Mouse (Mus musculus) CH12.LX (cell line): ENCODE measurements at regions not wholly inside any gene's neighbourhood (a gene's known extent, or its start where the extent isn't known, plus 50 kb on each side); places are given as distances from the start of the nearest gene placed in this dataset.

Source experiments
- CTCF ChIP-seq, 2 experiments: IDR thresholded peaks in 1 of 2; conservative IDR thresholded peaks in 1 of 2; 2 replicates each; pipeline ENCODE4 v1.5.1; 2011 to 2012; ENCODE audit warnings: low read depth in 2 of 2, low read length in 2 of 2, improper control_type of control experiment in 1 of 2, inconsistent platforms in 1 of 2, mild to moderate bottlenecking in 1 of 2, moderate library complexity in 1 of 2
- ETS1 ChIP-seq: conservative IDR thresholded peaks from 2 replicates; pipeline ENCODE4 v1.6.1; 2012; ENCODE audit warnings: low read depth, mild to moderate bottlenecking, inconsistent platforms, low read length, improper control_type of control experiment, moderate library complexity
- KAT2A ChIP-seq: IDR thresholded peaks from 2 replicates; pipeline ENCODE4 v1.6.1; 2012; ENCODE audit warnings: low read length, improper control_type of control experiment, inconsistent platforms; ENCODE audit not compliant: insufficient replicate concordance
- MAFK ChIP-seq: IDR thresholded peaks from 2 replicates; pipeline ENCODE4 v1.6.1; 2011; ENCODE audit warnings: low read length, improper control_type of control experiment; ENCODE audit not compliant: insufficient replicate concordance
- ZKSCAN1 ChIP-seq: IDR thresholded peaks from 2 replicates; pipeline ENCODE4 v1.6.1; 2012; ENCODE audit warnings: low read depth, inconsistent platforms, low read length, improper control_type of control experiment, borderline replicate concordance

GRCm38 (mm10) chr9:34416153-34416552, 69.5 kb upstream of the Kirrel3 start:
- no peak for TF ChIP-seq ETS1
- TF ChIP-seq CTCF (conservative IDR thresholded peaks at IDR 0.05 in 1 of 2, IDR thresholded peaks at IDR 0.05 in 1 of 2; ENCODE audit: low read depth in 2 of 2, low read length in 2 of 2): no peak
- TF ChIP-seq MAFK: no peak
- no peak for TF ChIP-seq ZKSCAN1
- no peak for TF ChIP-seq KAT2A
